Mouse (Mus musculus) embryonic fibroblast, embryonic 13.5 days (primary cell): ENCODE measurements at regions not wholly inside any gene's neighbourhood (a gene's known extent, or its start where the extent isn't known, plus 50 kb on each side); places are given as distances from the start of the nearest gene placed in this dataset.
A peak's percentile ranks its signal among the peaks of the same experiment; 100 is the strongest.

Source experiments
- H3K27ac ChIP-seq: 2 replicates; pipeline ENCODE4 v1.5.1; 2012; ENCODE audit warnings: low read length, control low read depth, inconsistent platforms; ENCODE audit not compliant: insufficient read depth
- H3K4me1 ChIP-seq: 2 replicates; pipeline ENCODE4 v1.6.1; 2011; ENCODE audit warnings: low read length; ENCODE audit not compliant: control insufficient read depth, insufficient read depth
- H3K4me3 ChIP-seq: 2 replicates; pipeline ENCODE4 v1.5.1; 2011; ENCODE audit warnings: mild to moderate bottlenecking, control low read depth, low read length; ENCODE audit not compliant: insufficient read depth
- CTCF ChIP-seq: IDR thresholded peaks from 2 replicates; pipeline ENCODE4 v1.5.1; 2011; ENCODE audit warnings: mild to moderate bottlenecking, control low read depth, low read length, moderate library complexity, borderline replicate concordance; ENCODE audit not compliant: insufficient read depth
- POLR2A ChIP-seq: IDR thresholded peaks from 2 replicates; pipeline ENCODE4 v1.6.1; 2011; ENCODE audit warnings: low read depth, mild to moderate bottlenecking, control low read depth, low read length, moderate library complexity

- TF ChIP-seq POLR2A (no peak), CTCF (no peak)
- H3K27ac ChIP-seq, result no peak overlapping the region
- no peak overlapping the region for H3K4me3 ChIP-seq
- H3K4me1 ChIP-seq, result no peaks in the 10 kb centered on the region
These were observed 235.3 kb upstream of the Peli2 start for GRCm38 (mm10) chr14:47885326-47885725.

GRCm38 (mm10) chr14:47890251-47891198 lies 230.1 kb upstream of the Peli2 start:
- Histone ChIP-seq H3K27ac (no peak overlapping the region), H3K4me3 (no peak overlapping the region), H3K4me1 (no peaks in the 10 kb centered on the region)
- TF ChIP-seq POLR2A (no peak), CTCF (no peak)

GRCm38 (mm10) chr14:47896581-47896980 lies 224.0 kb upstream of the Peli2 start:
- no peak for TF ChIP-seq CTCF
- TF ChIP-seq POLR2A, result no peak
- H3K4me3 ChIP-seq, result no peak overlapping the region
- peaks cover 3% of the 10 kb centered on the region; the same call in 1 of the 2 replicates for H3K4me1 ChIP-seq
- H3K27ac ChIP-seq, result no peak overlapping the region

GRCm38 (mm10) chr14:47897907-47898530 lies 222.6 kb upstream of the Peli2 start:
- peak overlapping the region; percentile 28; the same call in 1 of the 2 replicates for H3K27ac ChIP-seq
- H3K4me1 ChIP-seq, result peaks cover 3% of the 10 kb centered on the region; the same call in 1 of the 2 replicates
- H3K4me3 ChIP-seq, result no peak overlapping the region
- TF ChIP-seq CTCF (no peak), POLR2A (no peak)

GRCm38 (mm10) chr14:47898605-47899004 lies 222.0 kb upstream of the Peli2 start:
- TF ChIP-seq CTCF (no peak), POLR2A (no peak)
- Histone ChIP-seq H3K27ac (no peak overlapping the region), H3K4me1 (peaks cover 3% of the 10 kb centered on the region; the same call in 1 of the 2 replicates), H3K4me3 (no peak overlapping the region)

- no peak for TF ChIP-seq CTCF
- TF ChIP-seq POLR2A, result no peak
- Histone ChIP-seq H3K4me1 (no peaks in the 10 kb centered on the region), H3K27ac (no peak overlapping the region), H3K4me3 (no peak overlapping the region)
These were observed 215.3 kb upstream of the Peli2 start for GRCm38 (mm10) chr14:47905334-47905733.

- TF ChIP-seq POLR2A (no peak), CTCF (no peak)
- Histone ChIP-seq H3K4me3 (no peak overlapping the region), H3K4me1 (no peaks in the 10 kb centered on the region), H3K27ac (no peak overlapping the region)
These were observed 211.5 kb upstream of the Peli2 start for GRCm38 (mm10) chr14:47909129-47909528.

- no peak overlapping the region for H3K4me3 ChIP-seq
- no peaks in the 10 kb centered on the region for H3K4me1 ChIP-seq
- no peak overlapping the region for H3K27ac ChIP-seq
- TF ChIP-seq POLR2A, result no peak
- TF ChIP-seq CTCF, result no peak
These were observed 209.8 kb upstream of the Peli2 start for GRCm38 (mm10) chr14:47910741-47911295.

- Histone ChIP-seq H3K4me3 (no peak overlapping the region), H3K27ac (no peak overlapping the region), H3K4me1 (no peaks in the 10 kb centered on the region)
- TF ChIP-seq CTCF (no peak), POLR2A (no peak)
These were observed 208.8 kb upstream of the Peli2 start for GRCm38 (mm10) chr14:47911546-47912545.
